Mouse (Mus musculus) thymus, postnatal 36 days (tissue): ENCODE results near the gene Camk2d.

Experiments used
- DNase-seq, 2 experiments: peaks; one replicate each; pipeline ENCODE4 v3.0.0; 2022; ENCODE audit warnings: mixed read lengths in 2 of 2

Gene Camk2d

DNA sequence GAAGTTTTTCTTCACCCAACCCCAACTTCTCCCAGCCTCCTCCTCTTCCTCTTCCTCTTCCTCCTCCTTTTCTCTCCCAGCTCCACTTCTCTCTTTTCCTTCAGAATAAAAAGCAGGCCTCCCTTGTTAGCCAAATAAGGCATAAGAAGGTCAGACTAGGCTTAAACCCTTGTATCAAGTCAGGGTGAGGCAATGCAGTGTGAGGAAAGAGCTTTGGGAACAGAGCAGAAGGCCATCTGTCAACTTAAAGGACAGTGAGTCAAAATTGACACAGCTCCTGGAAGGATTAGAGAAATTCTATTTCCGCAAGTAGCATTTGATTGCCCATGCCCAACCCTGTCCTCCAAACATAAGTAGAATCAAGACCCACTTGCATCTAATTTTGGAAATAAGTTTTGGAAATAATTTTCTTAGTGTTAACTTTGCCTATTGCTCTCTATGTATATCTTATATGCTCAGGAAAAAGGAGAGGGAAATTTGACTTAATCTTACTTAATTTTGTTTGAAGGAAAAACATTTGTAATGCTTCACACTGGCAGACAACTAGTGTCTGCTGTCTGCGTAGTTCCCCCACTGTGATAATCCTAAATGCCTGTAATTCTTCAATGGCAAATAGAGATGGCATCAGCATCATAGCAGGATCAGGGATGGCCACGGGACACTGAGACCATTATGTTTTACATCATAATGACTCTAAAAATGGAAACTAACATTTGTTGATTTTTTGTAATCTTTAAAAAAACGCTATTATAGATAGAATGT, 16.8 kb downstream of the Camk2d start:
- no peak for DNase-seq

DNA sequence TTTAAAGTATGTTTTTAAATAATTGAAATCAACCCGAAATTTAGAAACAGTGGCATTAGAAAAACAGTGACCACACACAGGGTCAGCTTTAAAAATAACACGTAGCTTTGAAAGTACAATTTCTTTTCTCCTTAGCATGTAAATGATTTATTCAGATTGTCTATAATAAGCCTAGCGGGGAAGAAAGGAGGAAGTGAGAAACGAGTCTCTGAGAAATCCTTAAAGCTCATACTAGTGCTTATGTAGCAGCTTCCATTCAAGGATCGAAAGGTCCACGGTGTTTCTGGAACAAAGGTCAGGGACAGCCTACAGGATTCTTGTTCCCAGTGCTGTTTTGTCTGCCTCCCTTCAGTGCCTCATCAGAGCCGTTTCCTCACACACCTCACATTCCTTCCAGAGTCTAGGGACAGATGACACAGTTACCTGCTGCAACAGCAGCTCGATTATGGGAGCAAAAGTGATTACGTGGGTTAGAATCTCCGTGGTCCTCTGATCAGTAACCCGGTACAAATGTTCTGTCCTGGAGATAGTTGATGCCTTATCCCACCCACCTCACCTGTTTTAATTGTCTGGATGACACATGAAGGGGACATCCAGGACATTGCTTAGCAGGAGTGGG, 17.5 kb downstream of the Camk2d start:
- DNase-seq: no peak

DNA sequence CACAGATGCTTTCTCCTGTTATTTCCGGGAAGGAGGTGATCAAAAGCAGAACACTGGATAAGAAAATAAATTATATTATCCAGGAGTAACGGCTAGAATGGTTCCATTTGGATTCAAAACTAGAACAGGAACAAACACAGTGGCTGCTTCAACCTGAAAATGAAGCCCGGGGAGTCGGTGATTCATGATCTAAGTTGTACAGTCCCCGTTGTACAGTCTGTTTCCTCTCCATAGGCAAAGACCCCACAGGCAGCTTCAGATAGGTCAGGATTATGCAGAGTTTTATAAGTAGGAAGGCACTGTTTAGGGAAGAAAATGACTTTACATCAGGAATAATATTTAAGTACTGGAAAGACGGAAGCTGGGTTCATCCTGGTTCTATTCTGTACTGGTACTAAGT, 19.2 kb downstream of the Camk2d start:
- no peak for DNase-seq

DNA sequence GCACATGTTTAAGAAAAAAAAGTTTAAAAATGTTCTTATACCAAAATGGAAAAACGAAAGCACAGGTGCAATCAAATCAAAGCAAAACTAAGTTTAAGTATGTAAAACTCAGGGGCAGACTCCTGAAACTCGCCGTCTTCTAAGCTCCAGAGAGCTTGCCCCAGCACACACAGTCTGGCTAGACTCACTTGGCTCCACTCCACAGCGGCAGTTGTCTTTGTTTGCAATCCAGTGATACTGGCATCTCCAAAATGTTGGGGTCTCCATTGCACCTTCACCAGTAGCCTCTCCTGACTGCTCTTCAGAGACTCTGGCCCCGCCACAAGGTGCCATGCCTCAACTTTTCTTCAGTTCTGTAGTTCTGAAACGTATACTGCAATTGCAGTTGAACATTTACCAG, 24.1 kb downstream of the Camk2d start:
- DNase-seq: no peak

DNA sequence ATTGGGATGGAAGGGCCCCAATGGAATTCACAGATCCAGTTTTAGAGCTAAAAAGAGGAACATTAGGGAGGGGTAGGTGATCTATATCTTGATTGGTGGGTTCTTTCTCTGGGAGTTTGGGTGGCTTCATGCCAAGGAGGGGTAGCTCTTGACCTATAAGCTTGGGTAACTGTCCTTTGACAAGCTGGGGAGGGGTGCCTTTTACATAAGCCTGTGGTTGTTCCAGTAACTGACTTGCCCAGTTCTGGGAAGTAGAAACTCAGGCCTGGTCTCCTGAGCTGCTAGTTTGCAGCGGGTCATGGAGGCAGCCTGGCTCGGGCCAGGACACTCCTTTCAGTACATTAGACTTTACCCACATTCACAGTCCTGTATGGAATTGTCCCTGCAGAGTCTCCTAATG, 26.4 kb downstream of the Camk2d start:
- no peak for DNase-seq

DNA sequence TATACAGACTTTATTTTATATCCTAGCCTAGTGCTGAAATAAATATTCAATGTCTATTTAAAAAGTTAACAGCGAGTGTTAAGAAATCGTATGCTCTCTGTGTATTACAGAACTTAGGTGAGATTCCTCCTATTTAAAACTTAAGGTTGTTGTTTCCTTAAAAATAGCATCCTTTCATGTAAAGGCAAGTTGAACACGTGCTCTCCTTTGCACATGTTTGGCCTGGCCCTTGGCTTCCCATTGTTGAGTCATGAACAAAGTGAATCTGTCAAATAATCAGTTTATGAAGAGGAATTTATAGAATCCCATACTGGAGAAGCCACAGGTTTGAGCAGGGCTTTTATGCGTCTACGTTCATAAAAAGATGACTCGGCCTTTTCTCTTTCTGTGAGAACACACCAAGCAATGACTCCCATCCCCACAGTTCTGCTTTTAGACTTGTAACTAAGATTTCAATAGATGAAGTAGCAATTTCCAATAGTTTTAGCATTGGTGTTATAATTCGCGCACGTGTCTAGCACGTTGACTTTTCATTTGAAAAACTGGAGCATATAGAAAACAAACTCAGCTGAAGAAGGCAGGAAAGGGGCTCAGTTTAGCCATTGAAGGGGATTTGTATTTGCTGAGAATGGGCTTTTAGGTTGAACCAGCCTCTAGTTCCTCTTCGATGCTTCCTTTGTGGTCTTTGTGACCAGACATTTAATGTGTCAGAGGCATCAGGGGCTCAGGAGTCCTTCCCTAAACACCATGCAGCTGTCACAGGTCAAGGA, 29.1 kb downstream of the Camk2d start:
- DNase-seq: no peak

DNA sequence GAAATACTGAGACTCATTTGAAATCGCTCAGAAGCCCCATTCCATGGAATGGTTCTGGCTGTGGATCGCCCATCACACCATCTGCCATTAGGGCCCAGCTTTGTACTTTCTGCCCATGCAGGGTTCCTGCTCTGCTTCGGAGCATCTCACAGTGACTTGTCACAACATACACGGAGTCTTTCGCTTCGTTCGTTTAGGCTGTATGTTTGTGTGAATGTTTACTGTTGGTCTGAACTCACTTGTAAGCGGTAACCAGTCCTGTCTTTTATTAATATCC, 29.6 kb downstream of the Camk2d start:
- DNase-seq: no peak

DNA sequence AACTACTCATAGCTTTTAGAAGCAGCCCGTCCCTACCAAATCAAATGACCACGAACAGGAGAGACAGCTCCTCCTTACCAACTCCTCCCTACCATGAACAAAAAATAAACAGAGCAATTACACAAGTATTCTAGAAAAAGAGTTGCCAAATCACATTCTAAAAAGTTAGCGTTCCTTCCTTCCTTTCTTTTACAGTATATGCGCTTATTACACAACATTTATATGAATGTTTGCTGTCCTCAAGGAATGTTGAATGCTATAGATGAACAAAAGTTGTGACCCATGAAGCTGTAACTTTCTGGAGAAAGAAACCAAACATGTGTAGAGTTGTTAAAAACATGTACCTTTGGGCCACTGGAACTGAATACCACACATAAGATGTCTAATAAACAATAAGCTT, 31.9 kb downstream of the Camk2d start:
- no peak for DNase-seq

DNA sequence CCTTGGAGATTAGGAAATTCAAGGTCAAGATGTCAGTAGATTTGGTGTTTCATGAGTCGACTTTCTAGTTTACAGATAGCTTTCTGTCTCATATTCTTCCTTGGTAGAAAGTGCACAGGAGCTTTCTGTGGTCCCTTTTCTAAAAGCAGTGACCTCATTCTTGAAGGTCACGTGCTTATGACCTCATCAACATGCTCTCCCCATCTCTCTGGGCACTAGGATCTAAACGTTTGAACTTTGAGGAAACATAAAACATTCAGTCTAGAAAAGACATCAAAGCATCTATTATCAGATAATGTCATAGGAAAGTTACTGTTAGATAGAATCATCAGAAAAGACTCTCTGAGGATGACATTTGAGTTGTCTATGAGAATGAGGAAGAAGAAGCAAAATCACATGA, 32.3 kb downstream of the Camk2d start:
- DNase-seq: no peak

DNA sequence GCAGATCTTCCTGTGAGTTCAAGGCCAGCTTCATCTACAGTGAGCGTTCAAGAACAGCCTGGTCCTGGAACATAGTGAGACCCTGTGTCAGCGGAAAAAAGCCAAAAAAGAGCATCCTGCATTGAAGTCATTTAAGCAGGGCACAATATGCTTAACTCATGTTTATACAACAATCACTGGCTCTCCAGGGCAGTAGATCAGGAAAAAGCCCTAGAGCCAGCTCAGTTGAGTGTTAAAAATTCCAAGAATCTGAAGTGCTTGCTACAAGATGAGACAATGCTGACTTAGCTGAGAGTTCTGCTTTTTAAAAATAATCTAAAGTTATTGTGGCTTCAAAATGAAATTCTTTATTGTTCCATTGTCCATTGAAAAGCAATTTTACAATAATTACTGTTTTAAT, 32.9 kb downstream of the Camk2d start:
- no peak for DNase-seq

DNA sequence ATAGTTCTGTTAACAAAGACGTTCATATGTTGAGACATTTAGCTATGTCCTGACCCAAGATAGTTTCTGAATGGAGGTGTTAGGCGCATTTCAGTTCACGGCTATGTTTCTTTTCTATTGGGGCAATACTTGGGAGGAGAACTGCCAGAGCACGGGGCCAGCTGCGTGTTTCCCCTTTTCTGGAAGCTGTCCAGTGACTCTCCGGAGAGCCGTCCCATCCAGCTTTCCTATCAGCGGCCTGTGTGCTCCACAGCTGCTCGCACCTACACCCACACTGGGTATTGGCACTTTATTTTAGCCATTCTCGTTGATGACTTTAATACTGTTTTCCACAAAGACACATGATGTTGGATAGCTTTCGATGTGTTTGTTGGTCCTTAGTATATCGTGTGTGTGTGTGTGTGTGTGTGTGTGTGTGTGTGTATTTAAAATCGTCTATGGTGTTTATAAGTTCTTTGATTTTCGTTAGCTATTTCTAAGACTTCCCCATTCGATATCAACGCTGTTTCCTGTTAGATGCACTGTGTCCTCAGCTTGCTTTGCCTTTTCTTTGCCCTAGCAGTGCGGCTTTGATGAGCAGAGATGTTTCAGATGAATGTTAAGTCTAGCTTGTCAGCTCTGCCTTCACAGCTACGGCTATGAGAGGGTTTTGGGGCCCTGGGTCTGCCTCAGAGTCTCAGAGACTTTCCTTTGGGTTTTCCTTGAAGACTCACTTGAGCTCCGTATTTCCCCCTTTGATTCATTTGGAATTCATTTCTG, 34.2 kb downstream of the Camk2d start:
- DNase-seq: no peak

DNA sequence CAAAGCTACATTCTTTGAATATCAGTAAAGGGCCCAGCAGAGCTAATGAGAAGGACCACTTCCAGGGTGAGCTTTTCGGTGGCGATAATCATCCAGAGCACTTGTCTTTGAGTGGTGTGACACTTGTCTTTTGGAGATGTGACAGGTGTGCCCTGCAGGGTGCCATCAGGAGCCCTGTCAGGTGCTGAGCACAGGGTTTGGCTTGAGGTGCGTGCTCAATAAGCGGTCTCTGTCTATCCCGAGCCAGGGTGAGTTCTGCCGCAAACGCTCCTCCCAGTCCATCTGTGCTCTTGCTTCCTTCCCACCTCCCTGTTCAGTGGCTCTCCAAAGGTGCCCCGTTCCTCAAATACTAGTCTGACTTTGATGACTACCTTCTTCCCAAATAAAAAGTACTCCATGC, 35.5 kb downstream of the Camk2d start:
- DNase-seq: no peak

DNA sequence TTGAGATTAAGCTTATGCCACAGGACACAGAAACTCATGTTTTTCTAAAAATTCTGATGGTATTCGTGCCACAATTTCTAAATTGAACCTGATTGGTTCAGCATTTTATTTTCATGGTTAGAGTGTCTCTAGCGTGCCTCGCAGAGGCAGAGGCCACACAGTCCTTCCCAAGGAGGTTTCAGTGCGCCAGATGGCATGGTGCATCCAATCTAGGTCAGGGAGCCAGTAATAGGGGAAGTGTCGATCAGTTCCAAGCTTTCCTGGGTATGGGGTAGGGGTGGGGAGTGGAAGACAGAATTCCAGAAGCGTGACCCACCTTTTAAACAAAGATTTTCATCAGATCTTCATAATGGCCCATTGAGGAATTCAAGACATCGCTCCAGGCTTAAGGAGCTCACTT, 36.5 kb downstream of the Camk2d start:
- DNase-seq: no peak

DNA sequence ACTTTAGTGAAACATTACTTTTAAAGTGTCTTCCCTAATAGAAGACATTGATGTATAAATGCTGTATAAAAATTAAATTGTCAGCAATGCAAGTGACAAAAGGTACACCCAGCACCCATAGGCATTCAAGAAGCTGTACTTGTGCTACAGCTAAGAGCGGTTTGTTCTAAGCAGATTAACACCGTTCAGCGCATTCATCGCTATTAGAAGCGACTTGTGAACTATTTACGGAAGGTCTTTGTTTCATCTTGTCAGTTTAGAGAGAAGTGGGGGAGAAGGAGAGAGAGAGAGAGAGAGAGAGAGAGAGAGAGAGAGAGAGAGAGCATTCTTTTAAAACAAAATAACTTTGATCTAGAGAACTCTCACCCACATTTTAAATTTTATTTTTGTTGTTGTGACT, 38.1 kb downstream of the Camk2d start:
- DNase-seq: no peak

DNA sequence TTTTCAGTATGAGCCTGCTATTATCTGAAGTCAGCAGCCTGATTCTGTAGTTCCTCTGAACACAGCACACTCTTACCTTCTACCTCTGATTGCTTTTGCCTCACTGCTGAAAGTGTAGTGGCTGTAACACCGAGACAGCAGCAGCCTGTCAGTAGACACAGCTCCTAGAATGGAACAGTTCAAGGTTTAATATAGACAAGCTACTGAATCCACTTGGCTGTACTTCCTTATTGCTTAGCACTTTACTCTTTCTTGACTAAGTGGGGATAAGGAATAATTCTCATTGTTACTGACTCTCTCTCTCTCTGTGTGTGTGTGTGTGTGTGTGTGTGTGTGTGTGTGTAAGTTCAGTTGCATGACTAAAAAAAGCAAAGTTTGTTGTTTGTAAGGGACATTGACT, 42.2 kb downstream of the Camk2d start:
- DNase-seq: no peak

DNA sequence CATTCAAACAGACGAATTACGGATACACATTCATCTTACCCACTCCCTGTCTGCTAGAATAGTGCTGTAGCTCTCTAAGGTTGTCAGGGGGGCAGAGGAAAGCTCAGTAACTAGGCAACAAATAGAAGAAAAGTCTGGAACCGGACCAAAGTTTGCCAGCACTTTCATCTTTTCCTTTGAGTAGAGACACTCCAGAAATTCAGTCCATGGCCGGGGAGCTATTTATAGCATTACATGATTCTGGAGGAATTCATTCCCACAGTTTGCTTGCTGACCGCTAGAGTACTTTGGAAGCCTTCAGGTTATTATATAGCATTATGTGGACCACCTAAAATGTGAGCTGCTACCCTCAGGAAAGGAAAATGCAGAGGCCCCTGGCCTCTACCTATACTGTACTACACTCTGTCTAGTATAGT, 43.0 kb downstream of the Camk2d start:
- DNase-seq: no peak

DNA sequence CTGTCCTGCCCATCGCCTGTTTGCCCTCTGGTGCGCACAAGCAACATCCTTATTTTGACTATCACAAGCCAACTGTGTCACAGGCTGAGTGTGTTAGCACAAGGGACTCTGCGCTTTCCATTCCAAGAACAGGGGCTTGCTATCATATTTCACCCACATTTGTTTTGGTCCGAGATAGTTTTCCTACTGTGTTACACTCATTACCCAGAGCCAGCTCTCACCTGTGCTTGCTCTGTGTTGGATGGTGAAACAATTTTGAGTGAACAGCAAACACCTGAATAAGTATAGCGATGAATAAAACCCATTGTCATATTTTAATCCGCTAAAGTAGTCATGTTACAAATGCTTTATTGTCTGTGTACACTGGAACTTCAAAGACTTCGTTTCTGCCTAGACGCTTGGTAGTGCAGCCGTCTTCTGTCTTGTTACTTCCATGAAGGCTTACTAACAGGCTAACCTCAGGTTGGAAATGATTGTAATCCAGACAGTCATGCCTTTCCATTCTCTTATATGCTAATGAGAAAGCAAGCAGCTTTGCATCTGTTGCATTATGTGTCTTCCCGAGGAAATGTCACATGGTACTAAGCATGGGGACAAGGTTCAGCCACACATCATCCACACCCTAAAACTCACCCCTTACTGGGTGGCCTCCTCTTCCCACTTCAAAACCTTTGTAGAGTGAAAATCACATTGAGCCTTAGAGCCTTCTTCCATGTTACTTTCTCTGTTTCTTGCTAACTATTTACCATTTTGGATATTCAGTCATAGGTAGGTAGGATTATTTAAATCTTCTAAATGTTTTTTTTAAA, 44.5 kb downstream of the Camk2d start:
- no peak for DNase-seq

DNA sequence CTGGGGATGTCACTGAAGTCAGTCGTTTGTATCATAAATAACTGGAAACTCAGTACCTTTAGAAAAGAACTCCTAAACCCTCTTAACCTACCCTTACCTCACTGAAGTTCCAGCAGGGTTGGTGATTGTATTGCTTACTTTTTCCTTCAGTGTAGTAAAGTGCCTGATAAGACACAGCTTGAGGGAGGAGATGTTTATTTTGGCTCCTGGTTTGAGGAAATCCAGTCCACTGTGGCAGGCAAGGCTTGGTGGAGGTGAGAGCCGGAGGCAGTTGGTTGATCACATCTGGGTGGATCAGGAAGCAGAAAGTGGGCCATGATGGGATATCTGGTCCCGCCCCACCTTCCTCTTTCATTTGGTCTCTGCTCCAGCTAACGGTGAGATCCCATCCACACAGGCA, 45.3 kb downstream of the Camk2d start:
- no peak for DNase-seq

DNA sequence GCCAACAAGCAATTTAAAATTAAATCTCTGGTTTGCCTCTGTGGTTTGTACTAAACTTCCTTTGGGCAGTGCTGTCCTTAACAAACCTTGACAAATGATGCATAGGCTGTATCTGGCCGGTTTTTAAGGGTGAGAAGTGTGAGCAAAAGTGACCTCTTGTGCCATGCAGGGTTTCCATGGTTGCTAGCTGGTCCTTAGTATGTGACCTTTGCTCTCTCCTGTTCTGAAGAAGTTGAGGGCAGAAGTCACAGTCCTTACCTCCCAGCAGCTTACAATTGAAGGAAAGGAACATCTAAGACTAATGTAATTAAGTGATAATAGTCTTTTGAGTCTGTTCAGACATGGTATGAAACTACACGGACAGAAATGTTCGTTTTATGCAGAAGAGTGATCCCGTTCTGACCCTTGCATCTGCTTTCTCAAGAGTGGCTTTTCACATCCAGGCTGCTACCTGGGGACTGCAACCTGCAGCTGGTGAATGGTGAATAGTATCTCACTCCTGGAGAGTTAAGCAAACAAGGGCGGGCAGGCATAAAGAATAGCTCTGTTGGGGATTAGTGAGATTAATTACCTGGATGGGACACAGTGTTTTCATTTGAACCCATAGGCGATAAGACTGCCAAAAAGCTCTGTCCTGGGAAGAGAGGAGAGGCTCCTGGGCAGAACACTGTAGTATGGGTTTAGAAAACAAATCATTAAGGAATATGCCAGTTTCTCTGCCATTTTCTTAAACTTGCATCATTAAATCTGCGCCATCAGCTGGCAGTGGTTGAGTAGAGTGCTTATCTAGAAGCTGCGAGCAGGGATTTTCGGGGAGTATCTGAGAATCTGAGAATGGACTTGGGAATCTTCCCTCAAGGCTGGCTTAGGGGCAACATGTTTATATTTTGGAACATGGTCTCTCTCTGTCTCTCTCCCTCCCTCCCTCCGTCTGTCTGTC, 47.2 kb downstream of the Camk2d start:
- DNase-seq: no peak

DNA sequence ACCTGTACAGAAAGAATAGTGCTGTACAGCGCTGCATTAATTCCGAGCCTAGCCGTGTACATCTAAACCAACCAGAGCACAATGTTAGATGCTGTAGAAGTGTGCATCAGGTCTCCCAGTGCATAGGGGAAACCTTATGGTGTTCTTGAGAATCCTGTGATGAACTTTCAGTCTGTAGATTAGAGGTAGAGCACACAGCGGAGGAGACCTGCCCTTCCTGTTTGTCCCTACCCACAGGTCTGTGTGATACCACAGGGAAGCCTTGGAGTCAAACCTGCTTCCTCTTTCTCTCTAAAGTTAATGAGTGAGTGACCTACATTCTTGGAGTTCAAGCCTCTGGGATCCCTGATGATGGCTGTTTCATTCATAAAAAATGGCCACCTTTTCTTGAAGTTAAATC, 54.2 kb downstream of the Camk2d start:
- no peak for DNase-seq

DNA sequence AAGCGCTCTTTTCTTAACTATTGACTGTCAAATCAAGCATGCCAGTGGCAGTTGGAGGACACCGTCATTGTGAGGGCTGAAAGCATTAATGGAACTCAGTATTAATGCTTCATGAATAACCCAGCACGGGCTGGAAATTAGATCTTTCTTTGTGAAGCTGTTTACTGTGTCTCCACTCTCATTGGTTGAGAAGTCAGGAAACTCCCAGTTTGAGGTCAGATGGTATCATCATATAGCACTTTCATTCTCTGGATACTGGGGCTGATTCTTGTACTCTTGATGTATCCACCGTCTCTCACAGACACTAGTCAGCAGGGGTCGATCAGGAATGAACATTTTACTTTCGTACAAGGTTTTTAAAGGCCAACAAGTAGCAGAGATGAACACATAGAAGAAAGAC, 54.6 kb downstream of the Camk2d start:
- DNase-seq: no peak

DNA sequence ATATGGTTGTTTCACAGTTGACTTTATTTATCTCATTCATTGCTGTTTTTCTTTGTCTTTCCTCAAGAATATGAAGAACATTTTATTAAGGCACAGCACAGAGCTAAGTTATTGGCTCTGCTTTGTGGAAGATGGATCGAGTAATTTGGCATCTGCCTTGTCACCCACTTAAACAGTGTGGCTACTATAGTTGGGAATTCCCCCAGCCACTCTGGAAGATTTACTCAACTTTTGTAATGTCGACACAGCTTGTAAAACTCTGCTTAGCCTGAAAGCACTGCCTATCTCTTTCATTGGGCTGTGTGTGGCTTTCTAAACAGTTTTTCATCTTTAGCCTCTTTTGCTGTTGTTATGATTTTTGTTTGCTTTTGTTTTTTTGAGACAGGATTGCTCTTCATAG, 56.3 kb downstream of the Camk2d start:
- no peak for DNase-seq
